Mouse (Mus musculus): ENCODE results near the gene Aars2. TPM values are rescaled to one million over a fixed set of nuclear protein-coding genes. Genes with fewer than 3 reads are reported as not detected.

The Aars2 gene
- polyA plus RNA-seq, 1 experiment = 70.9 TPM

GRCm38 (mm10) chr17:45542705-45543104, 36.1 kb downstream of the Aars2 start:
- peaks cover 17% of the 10 kb centered on the region for H3K4me1 ChIP-seq (replicated peaks; ENCODE audit: control insufficient read depth, insufficient read depth, low read length)
- TF ChIP-seq CTCF (IDR thresholded peaks at IDR 0.05; ENCODE audit: borderline replicate concordance, control insufficient read depth, extremely low read depth, insufficient read depth, low read length, poor library complexity) = no peak
- TF ChIP-seq POLR2A (IDR thresholded peaks at IDR 0.05; ENCODE audit: control insufficient read depth, extremely low read depth, insufficient read depth, low read length, poor library complexity) = no peak
- no peak for DNase-seq
- H3K27me3 ChIP-seq (ENCODE audit: control insufficient read depth, insufficient read depth, low read length) = no peaks in the 10 kb centered on the region
- H3K36me3 ChIP-seq (ENCODE audit: control insufficient read depth, insufficient read depth, low read length) = no peaks in the 10 kb centered on the region; the same call in 1 of the 2 replicates
- WGBS = 77% methylated on average over 2 of the region's 2 CpGs
- H3K27ac ChIP-seq (ENCODE audit: control insufficient read depth, insufficient read depth, low read length) = no peak overlapping the region
- H3K4me3 ChIP-seq (ENCODE audit: control insufficient read depth, insufficient read depth, low read length) = no peak overlapping the region

DNA sequence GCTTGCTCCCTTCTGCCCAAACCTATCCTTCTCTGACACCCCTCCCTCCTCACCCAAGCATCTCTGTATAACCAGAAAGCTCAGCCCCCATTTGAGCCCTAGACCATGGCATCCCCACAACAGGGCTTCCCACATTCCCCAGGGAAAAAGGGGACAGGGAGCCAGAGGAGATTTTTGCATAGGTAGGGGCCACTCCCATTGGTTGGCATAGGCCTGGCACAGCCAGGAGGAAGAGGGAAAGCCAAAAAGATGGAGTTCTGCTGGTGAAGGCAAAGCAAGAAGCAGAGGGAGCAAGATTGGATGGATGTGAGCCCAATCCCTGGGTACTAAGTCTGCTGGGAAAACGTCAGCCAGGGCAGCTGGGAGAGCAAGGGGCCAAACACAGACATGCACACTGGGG, 36.5 kb downstream of the Aars2 start:
- peaks cover 17% of the 10 kb centered on the region for H3K4me1 ChIP-seq (replicated peaks; ENCODE audit: control insufficient read depth, insufficient read depth, low read length)
- WGBS = 69% methylated on average over 1 of the region's 1 CpGs
- no peak for DNase-seq
- TF ChIP-seq CTCF (IDR thresholded peaks at IDR 0.05; ENCODE audit: borderline replicate concordance, control insufficient read depth, extremely low read depth, insufficient read depth, low read length, poor library complexity) (no peak), POLR2A (IDR thresholded peaks at IDR 0.05; ENCODE audit: control insufficient read depth, extremely low read depth, insufficient read depth, low read length, poor library complexity) (no peak)
- H3K4me3 ChIP-seq (ENCODE audit: control insufficient read depth, insufficient read depth, low read length) = no peak overlapping the region
- H3K36me3 ChIP-seq (ENCODE audit: control insufficient read depth, insufficient read depth, low read length) = no peaks in the 10 kb centered on the region; the same call in 1 of the 2 replicates
- no peaks in the 10 kb centered on the region for H3K27me3 ChIP-seq (ENCODE audit: control insufficient read depth, insufficient read depth, low read length)
- no peak overlapping the region for H3K27ac ChIP-seq (ENCODE audit: control insufficient read depth, insufficient read depth, low read length)

DNA sequence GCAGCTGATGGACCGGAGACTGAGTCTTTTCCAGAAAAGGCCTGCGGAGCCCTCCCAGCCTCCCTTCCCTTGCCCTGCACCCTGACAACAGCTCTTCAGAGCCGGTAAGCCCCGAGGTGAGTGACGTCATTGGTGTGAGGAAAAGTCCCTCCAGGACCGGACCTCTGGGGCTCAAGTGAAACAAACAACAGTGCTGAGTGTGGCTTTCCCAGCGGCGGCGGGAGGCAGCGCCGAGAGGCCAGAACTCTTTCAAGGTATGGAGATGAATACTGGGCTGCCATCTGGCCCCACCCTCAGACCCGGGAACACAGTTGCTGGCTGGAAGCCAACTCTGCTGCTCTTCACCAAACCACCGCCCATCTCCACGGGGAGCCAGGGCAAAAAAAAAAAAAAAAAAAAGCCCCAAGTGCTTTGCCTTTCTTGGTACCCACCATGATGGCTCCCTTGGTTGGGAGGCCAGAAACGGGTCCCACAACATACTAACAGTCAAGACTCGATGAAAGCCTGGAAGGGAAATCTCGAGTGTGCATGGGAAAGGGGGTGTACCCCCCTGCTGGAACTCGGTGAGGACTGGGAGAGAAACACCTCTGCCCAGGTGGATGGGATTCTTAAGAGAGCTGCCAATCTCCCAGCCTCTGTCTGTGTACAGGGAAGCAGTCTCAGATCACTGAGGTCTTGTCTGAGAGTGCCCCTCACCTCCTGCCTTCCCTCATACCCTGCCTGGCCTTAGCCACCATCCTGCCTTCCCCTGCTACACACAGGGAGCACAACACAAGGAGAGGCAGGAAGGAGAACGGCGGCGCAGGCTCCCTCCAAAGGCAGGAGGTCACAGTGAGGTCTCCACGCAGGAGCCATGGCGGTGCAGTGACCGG, 37.6 kb downstream of the Aars2 start:
- H3K36me3 ChIP-seq (ENCODE audit: control insufficient read depth, insufficient read depth, low read length) = no peaks in the 10 kb centered on the region; the same call in 1 of the 2 replicates
- H3K27me3 ChIP-seq (ENCODE audit: control insufficient read depth, insufficient read depth, low read length) = no peaks in the 10 kb centered on the region
- DNase-seq = no peak
- no peak overlapping the region for H3K27ac ChIP-seq (ENCODE audit: control insufficient read depth, insufficient read depth, low read length)
- 30% methylated on average over 24 of the region's 24 CpGs for WGBS
- no peak overlapping the region for H3K4me3 ChIP-seq (ENCODE audit: control insufficient read depth, insufficient read depth, low read length)
- H3K4me1 ChIP-seq (replicated peaks; ENCODE audit: control insufficient read depth, insufficient read depth, low read length) = peaks cover 22% of the 10 kb centered on the region
- TF ChIP-seq CTCF (IDR thresholded peaks at IDR 0.05; ENCODE audit: borderline replicate concordance, control insufficient read depth, extremely low read depth, insufficient read depth, low read length, poor library complexity) = no peak
- TF ChIP-seq POLR2A (IDR thresholded peaks at IDR 0.05; ENCODE audit: control insufficient read depth, extremely low read depth, insufficient read depth, low read length, poor library complexity) = no peak

DNA sequence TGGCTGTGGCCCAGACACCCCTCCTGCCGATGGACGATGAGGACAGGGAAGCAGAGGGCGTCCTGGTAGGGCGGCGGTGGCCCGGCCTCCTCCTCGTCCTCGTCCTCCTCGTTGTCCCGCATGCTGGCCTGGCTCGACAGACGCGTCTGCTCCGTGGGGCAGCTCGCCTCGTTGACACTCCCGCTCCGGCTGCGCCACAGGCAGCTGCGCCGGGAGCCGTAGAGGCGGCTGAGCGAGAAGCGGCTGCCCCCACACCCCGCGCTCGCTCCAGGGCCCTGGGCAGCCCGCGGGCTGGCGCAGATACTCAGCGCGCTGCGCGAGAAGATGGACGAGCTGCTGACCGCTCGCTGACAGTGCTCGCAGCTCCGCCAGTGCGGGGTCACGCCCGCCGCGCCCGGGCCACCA, 38.2 kb downstream of the Aars2 start:
- DNase-seq = no peak
- Histone ChIP-seq H3K27me3 (ENCODE audit: control insufficient read depth, insufficient read depth, low read length) (no peaks in the 10 kb centered on the region), H3K4me1 (replicated peaks; ENCODE audit: control insufficient read depth, insufficient read depth, low read length) (peaks cover 25% of the 10 kb centered on the region), H3K36me3 (ENCODE audit: control insufficient read depth, insufficient read depth, low read length) (no peaks in the 10 kb centered on the region; the same call in 1 of the 2 replicates), H3K4me3 (ENCODE audit: control insufficient read depth, insufficient read depth, low read length) (no peak overlapping the region), H3K27ac (ENCODE audit: control insufficient read depth, insufficient read depth, low read length) (no peak overlapping the region)
- TF ChIP-seq CTCF (IDR thresholded peaks at IDR 0.05; ENCODE audit: borderline replicate concordance, control insufficient read depth, extremely low read depth, insufficient read depth, low read length, poor library complexity) = no peak
- TF ChIP-seq POLR2A (IDR thresholded peaks at IDR 0.05; ENCODE audit: control insufficient read depth, extremely low read depth, insufficient read depth, low read length, poor library complexity) = no peak
- WGBS = 55% methylated on average over 46 of the region's 46 CpGs

DNA sequence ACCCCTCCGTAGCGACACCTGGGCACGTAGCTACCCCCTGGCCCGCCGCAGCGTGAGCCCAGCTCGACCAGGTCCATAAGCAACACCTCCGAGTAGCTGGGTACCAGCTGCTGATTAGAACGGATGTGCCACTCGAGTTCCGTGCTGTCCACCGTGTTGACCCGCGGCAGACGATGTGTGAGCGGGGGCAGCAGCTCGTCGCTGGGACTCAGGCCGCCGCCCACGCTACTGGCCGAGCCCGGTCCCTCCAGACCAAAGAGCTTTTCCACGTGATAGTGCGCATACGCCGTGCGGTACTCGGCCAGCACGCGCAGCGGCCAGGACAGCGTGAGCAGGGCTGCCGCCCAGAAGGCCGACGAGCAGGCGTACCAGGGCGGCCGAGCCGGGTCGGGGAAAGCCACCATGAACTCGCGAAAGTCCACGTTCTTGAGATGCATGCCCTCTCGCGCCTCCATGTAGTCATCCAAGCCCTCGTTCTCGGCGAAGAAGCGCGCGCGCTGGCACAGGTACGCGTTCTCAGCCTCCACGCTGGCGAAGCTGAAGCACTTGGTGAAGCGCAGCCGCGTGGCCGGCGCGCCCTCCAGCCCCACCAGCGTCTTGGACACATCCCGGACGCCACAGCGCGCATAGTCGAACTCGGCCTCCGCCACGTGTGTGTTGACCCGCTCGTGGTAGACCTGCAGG, 38.8 kb downstream of the Aars2 start:
- H3K36me3 ChIP-seq (ENCODE audit: control insufficient read depth, insufficient read depth, low read length) = no peaks in the 10 kb centered on the region; the same call in 1 of the 2 replicates
- peaks cover 26% of the 10 kb centered on the region for H3K4me1 ChIP-seq (replicated peaks; ENCODE audit: control insufficient read depth, insufficient read depth, low read length)
- no peak overlapping the region for H3K4me3 ChIP-seq (ENCODE audit: control insufficient read depth, insufficient read depth, low read length)
- no peak overlapping the region for H3K27ac ChIP-seq (ENCODE audit: control insufficient read depth, insufficient read depth, low read length)
- H3K27me3 ChIP-seq (ENCODE audit: control insufficient read depth, insufficient read depth, low read length) = no peaks in the 10 kb centered on the region
- WGBS = 45% methylated on average over 74 of the region's 74 CpGs
- no peak for TF ChIP-seq POLR2A (IDR thresholded peaks at IDR 0.05; ENCODE audit: control insufficient read depth, extremely low read depth, insufficient read depth, low read length, poor library complexity)
- no peak for TF ChIP-seq CTCF (IDR thresholded peaks at IDR 0.05; ENCODE audit: borderline replicate concordance, control insufficient read depth, extremely low read depth, insufficient read depth, low read length, poor library complexity)
- DNase-seq = no peak

DNA sequence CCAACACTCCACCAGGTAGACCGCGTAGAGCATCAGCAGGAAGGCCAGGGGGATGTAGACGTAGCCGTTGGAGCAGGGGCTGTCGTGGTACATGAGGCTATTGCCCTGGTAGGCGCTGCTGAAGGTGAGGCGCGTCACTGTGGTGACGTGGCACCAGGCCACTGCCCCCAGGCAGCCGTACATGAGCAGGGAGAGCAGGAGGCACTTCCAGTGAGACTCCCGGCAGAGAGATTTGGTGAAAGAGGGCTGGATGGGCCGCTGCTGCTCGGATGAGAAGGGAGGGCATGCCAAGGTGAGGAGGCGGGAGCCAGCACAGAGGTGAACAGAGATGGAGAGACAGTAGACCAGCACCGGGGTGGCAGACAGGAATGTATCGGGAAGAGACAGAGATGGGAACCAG, 40.3 kb downstream of the Aars2 start:
- H3K27me3 ChIP-seq (ENCODE audit: control insufficient read depth, insufficient read depth, low read length) = no peaks in the 10 kb centered on the region
- H3K36me3 ChIP-seq (ENCODE audit: control insufficient read depth, insufficient read depth, low read length) = no peaks in the 10 kb centered on the region; the same call in 1 of the 2 replicates
- no peak overlapping the region for H3K27ac ChIP-seq (ENCODE audit: control insufficient read depth, insufficient read depth, low read length)
- TF ChIP-seq POLR2A (IDR thresholded peaks at IDR 0.05; ENCODE audit: control insufficient read depth, extremely low read depth, insufficient read depth, low read length, poor library complexity) (no peak), CTCF (IDR thresholded peaks at IDR 0.05; ENCODE audit: borderline replicate concordance, control insufficient read depth, extremely low read depth, insufficient read depth, low read length, poor library complexity) (no peak)
- WGBS = 94% methylated on average over 16 of the region's 16 CpGs
- H3K4me3 ChIP-seq (ENCODE audit: control insufficient read depth, insufficient read depth, low read length) = no peak overlapping the region
- DNase-seq = no peak
- peaks cover 31% of the 10 kb centered on the region for H3K4me1 ChIP-seq (replicated peaks; ENCODE audit: control insufficient read depth, insufficient read depth, low read length)
